Mouse (Mus musculus) spleen, embryonic (tissue): ENCODE measurements around the gene Kdm5a.

Experiments
- CTCF ChIA-PET: fragments of 350-600 bp; sonication (Branson Sonifier 250); formaldehyde crosslinking; loops from one replicate; lab custom pipeline; 2022; lab: Charles Lee

Kdm5a gene

GRCm38 (mm10) chr6:120438161-120438560 lies 74.2 kb downstream of the Kdm5a start:
- CTCF ChIA-PET = no interaction called here

DNA sequence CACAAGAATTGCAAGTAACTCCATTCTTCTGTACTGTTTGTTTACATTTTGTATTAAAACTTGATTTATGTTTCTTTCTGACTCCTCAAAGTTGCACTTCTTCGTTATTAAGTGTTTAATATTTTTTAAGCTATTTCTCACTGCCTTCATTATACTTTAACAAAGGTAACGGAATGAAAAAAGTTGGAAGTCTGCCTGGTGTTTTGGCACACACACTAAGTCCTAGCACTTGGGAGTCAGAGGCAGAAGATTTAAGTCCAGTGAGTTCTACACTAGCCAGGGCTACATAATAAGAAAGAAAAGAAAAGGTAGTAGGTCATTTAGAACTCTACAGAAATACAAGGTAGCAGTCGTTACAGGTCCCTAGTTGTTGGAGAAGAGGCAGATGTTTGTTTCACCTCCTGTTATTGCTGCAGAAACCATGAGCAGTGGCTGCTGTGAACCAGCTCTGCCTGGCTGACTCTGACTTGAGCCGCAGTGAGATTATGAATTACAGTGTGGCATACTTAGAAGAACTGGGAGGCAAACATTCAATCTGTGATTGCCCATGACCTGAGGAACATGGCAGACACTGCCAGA lies 78.3 kb downstream of the Kdm5a start:
- CTCF ChIA-PET = interaction anchor here (0.7 kb wide), 1 partner anchor 540 kb away, joined by 12 read pairs; the partner anchor contains the start of gene Rad52

DNA sequence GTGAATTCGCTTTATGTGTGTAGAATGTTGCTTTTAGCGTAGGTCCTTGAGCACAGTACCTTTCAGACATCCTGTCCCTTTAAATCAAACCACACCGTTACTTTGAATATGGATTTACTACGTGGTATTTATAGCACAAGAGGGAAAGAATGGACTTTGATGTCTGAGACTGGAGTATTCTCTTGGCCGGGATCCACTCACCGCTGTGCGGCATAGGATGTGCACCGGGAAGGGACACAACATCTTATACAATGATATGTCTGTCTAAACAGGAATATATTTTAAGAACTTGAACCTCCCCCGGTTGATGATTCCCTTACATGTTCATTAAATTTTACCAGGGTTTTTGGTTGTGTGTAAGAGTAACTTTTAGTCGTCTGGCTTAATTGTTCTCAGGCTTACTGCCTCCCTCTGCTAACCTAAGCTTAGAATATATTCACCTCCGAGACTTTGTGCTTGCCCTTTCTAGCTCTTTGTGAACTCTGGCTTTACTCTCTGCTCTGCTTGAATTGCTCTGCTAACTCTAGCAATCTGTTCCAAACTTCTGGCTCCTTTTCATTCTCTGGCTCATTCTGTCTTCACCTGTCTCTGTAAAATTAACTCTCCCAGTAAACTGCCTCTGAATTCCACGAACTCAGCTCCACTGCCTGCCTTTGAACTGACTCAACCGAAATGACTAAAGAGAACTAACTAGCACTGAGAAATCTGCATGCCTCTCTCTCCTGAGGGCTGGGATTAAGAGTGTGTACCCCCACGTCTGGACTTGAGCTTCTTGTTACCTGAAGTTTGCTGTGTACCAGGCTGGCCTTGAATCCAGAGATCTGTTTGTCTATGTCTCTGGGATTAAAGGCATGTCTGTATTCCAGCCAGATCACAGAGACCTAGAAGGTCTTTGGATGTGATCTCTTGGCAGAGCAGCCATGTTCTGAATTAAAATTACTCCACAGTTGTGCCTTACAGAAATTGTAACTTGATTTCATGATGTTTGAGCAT lies 79.7 kb downstream of the Kdm5a start:
- CTCF ChIA-PET = no interaction called here

- CTCF ChIA-PET = interaction anchor here (0.5 kb wide), 1 partner anchor 221 kb away, joined by 4 read pairs; no protein-coding TSS in a partner anchor
Measured at GRCm38 (mm10) chr6:120450208-120450607, 86.3 kb downstream of the Kdm5a start.

DNA sequence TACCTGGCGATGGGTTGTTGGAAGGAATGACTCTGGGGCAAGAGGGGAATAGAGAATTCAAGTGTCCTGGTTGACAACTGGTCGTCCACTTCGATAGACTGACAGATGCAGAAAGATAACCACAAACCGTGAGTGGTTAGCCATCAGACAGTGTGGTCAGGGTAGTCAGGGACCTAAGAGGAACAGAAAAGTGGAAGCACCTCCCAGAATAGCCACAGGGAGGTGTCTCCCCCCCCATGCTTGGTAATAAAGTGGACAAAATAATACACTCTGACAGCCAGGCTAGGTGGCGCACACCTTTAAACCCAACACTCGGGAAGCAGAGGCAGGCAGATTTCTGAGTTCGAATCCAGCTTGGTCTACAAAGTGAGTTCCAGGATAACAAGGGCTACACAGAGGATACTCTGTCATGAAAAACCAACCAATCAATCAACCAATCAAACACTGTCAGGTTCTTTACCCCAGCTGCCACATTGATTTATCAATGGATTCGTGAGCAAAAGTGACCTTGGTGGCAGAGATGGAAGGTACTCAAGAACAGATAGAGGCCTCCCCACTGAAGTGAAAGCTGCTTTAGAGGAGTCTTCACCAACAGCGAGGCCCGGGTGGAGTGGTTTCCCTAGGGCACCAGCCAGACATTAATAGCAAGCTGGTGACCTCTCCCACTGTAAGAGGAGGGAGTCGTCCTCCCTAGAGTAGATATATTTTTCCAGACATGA lies 88.6 kb downstream of the Kdm5a start:
- CTCF ChIA-PET = interaction anchor here (0.6 kb wide), 1 partner anchor 599 kb away, joined by 3 read pairs; no protein-coding TSS in a partner anchor

DNA sequence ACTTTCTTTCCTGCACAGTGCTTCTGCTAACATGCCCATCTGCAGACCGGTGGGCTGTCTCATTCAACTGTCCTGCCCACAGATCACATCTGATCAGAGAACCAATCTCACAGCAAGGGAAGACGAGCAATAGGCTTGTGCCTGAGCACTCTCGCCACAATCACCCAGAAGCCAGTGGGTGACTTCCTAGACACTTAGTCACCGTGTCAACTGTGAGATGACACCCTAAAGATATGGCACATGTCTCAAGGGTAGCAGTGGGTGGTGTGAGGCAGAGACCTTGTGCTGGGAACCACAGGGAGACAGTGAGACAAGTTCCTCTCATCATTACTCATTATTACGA lies 89.2 kb downstream of the Kdm5a start:
- CTCF ChIA-PET = no interaction called here

DNA sequence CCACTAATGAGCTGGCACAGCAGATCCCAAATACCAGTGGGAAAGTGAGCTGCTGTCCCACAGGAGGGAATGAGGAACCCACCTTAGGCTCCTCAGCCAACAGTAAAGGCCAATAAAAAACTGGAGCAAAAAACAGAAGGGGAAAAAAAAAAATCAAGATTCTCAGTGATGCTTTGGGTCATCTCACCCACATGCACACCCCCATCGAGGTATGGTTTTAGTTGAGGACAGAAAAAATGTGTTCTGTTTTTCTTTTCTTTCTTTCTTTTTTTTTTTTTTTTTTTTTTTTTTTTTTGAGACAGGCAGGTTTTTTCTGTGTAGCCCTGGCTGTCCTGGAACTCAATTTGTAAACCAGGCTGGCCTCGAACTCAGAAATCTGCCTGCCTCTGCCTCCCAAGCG lies 89.6 kb downstream of the Kdm5a start:
- CTCF ChIA-PET = interaction anchor here (0.7 kb wide), 1 partner anchor 20 kb away, joined by 6 read pairs; no protein-coding TSS in a partner anchor

DNA sequence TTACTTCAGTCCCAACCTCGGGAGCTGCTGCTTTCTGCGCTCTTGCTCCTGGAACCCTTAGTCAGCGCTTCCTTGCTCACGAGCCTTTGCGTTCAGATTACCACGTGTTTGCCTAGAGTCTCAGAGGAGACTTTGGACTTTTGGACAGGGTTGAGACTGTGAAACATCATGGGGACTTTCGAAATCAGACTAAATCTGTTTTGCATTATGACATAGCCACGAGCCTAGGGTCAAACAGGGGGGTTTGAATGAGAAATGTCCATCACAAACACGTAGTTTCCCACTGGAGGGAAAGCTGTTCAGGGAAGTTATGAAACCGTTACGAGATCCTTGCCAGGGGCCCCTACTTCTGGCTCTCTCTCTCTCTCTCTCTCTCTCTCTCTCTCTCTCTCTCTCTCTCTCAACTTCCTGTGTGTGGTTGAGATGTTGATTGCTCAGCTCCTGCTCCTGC lies 90.7 kb downstream of the Kdm5a start:
- CTCF ChIA-PET = interaction anchor here (0.5 to 0.6 kb wide), 2 partner anchors 49 to 569 kb away, joined by 3 to 5 read pairs; no protein-coding TSS in a partner anchor

DNA sequence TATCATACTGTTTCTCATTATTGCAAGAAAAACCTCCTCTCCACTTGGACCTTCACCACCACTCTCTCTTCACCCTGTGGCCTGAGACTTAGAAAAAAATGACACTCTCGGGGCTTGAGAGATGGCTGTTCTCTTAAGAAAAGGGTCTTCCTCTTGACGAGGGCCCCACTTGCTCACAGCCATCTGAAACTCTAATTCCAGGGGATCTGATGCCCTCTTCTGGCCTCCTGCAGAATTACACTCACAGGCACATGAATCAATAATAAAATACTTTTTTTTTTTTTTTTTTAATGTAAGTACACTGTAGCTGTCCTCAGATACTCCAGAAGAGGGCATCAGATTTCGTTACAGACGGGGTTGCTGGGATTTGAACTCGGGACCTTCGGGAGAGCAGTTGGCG lies 93.2 kb downstream of the Kdm5a start:
- CTCF ChIA-PET = interaction anchor here (0.6 to 0.7 kb wide), 3 partner anchors 13 to 461 kb away, joined by 3 to 6 read pairs (median 3); no protein-coding TSS in a partner anchor

DNA sequence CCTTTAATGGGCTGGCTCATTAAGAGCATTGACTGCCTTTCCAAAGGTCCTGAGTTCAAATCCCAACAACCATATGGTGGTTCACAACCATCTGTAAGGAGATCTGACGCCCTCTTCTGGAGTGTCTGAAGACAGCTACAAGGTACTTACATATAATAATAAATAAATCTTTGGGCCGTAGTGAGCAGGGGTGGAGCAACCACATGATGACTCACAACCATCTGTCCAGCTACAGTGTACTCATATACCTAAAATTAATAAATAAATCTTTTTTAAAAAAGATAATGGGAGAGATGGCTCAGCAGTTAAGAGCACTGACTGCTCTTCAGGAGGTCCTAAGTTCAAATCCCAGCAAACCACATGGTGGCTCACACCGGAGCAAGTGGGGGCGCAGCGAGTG lies 93.8 kb downstream of the Kdm5a start:
- CTCF ChIA-PET = interaction anchor here (0.6 kb wide), 2 partner anchors 12 to 24 kb away, joined by 3 read pairs; no protein-coding TSS in a partner anchor

DNA sequence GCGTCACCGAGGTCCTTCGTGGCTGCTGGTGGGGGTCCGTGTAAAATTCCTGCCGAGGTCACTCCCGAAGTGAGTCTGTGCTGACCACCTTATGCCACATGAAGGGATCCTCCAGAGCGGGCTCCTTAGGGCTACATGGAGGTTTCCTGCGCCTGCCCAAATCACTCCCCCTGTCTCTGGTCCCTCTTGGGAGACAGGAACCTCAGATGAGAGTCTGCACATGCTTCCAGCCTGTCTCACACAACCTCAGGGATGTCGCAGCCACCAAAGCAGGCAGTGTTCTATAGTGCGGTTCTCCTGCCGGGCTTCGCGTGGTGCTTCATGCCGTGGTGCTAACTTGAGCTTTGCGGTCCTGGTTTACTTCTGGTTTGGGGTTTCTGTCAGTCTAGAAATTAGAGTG lies 97.3 kb downstream of the Kdm5a start:
- CTCF ChIA-PET = no interaction called here

- CTCF ChIA-PET = no interaction called here
Measured at GRCm38 (mm10) chr6:120462251-120462650, 98.3 kb downstream of the Kdm5a start.

- CTCF ChIA-PET = no interaction called here
Measured at GRCm38 (mm10) chr6:120463086-120463871, 99.4 kb downstream of the Kdm5a start, which contains the start of gene Il17ra. Gene Il17ra, plus strand, starts transcription at chr6:120463247.

GRCm38 (mm10) chr6:120463884-120464283 lies 100.0 kb downstream of the Kdm5a start:
- CTCF ChIA-PET = no interaction called here

- CTCF ChIA-PET = no interaction called here
Measured at GRCm38 (mm10) chr6:120464406-120464939, 100.5 kb downstream of the Kdm5a start.

DNA sequence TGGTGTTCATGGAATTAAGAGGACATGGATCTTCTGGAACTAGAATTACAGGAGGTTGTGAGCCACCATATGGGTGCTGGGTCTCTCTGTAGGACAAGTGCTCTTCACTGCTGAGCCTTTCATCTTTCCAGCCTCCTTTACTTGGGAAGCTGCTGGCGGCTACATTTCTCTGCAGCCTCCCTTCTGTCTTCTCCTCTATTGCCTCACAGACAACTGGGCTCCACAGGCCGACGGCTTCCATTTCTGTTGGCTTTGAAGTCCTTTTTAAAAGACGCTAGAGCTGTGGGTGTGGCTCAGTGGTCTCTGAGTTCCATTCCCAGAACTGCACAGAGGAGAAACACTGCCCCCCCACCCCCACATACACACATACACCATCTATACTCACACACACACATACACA lies 101.5 kb downstream of the Kdm5a start:
- CTCF ChIA-PET = interaction anchor here (0.5 to 0.6 kb wide), 2 partner anchors 73 to 325 kb away, joined by 3 read pairs; no protein-coding TSS in a partner anchor

GRCm38 (mm10) chr6:120466609-120467329 lies 102.8 kb downstream of the Kdm5a start:
- CTCF ChIA-PET = no interaction called here

- CTCF ChIA-PET = no interaction called here
Measured at GRCm38 (mm10) chr6:120468259-120468658, 104.3 kb downstream of the Kdm5a start.

GRCm38 (mm10) chr6:120469268-120469667 lies 105.3 kb downstream of the Kdm5a start:
- CTCF ChIA-PET = interaction anchor here (0.7 to 1.0 kb wide), 2 partner anchors 12 to 13 kb away, joined by 3 to 7 read pairs; no protein-coding TSS in a partner anchor
